Mouse (Mus musculus): ENCODE measurements around the gene Prokr1. TPM values are rescaled to one million over a fixed set of nuclear protein-coding genes. Genes with fewer than 3 reads are reported as not detected.

Gene Prokr1
- polyA plus RNA-seq, 1 experiment from 2014 or later = 6.6 TPM

DNA sequence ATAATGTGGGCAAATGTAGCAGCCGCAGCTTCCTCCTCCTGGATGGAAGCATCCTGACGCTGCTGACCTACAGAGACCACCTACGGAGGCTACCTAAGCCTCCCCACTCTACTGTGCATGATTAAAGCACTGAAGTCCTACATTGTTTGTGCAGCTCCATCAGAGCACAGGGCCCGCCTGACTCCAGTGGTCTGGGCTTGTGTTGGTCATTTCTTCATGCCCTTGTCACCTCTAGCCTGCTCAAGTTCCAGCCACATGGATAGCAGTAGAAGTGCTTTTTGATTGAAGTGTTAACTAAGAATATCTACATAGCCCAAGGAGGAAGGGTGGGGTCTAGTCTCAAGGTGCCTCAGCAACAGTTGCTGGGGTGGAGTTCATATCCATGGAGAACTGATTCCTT, 26.2 kb downstream of the Prokr1 start:
- no peak overlapping the region for H3K9ac ChIP-seq
- H3K27me3 ChIP-seq = no peaks in the 10 kb centered on the region
- no peaks in the 10 kb centered on the region for H3K4me1 ChIP-seq
- H3K36me3 ChIP-seq (replicated peaks) = no peaks in the 10 kb centered on the region
- ATAC-seq (ENCODE audit: low FRiP score) = no peak
- WGBS = 93% methylated on average over 4 of the region's 4 CpGs
- H3K27ac ChIP-seq = no peak overlapping the region
- no peak overlapping the region for H3K4me2 ChIP-seq
- H3K4me3 ChIP-seq (replicated peaks) = no peak overlapping the region
- H3K9me3 ChIP-seq = no peaks in the 10 kb centered on the region

DNA sequence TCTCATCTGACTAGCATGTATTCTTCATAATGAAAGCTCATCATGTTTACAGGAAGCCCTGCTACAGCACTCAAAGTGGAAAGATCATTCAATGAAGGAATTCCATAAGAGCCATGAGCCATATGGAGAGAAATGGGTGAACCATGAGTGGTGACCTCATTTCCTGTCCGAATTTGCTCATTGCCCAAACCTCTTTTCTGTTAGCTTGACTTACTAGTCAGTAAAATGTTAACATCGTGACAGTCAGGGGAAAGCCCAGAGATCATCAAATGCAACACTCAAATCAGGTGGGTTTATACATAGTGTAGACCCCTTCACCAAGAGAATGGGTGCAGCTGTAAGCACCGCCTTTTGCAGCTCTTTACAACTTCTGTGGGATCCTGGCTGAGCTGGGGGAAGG, 36.8 kb downstream of the Prokr1 start:
- Histone ChIP-seq H3K27ac (no peak overlapping the region), H3K4me1 (no peaks in the 10 kb centered on the region; the same call in 1 of the 2 replicates), H3K4me2 (no peak overlapping the region), H3K9me3 (no peaks in the 10 kb centered on the region), H3K27me3 (no peaks in the 10 kb centered on the region), H3K9ac (no peak overlapping the region), H3K4me3 (replicated peaks) (no peak overlapping the region), H3K36me3 (replicated peaks) (no peaks in the 10 kb centered on the region)
- no peak for ATAC-seq (ENCODE audit: low FRiP score)
- WGBS = 76% methylated on average over 3 of the region's 3 CpGs

DNA sequence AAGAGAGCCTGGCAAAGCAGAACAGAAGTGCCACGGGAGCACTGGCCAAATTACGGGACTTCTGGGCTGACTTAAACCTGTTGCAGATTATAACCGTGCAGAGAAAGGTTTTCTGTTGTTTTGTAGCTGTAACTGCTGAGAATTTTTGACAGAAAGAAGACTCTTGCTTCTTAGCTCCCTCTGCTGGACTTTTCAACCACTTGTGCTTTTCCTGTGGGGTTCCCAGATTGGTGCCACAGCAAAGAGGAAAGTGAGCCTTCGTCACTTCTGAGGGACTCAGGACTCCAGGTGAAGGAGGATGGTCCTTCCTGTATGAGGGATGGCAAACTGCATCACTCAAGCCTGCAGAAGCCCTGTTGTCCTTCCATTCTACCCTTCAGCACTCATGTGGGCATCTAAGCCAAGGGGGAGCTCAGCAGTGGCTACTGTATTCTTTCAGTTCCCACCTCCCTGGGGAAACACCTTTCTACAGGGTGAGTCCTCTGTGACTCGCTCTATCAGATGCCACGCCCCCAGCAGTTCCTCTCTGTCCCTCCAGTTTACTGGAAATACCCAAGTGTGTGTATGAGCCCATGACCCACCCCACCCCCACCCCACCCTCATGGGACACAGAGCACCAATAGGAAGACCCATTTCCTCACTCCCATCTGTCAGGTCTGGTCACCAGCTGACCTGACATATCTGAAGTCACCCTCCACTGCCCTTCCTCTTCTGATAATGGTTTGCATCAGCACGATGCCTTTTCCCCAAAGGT, 38.3 kb downstream of the Prokr1 start:
- no peak overlapping the region for H3K4me3 ChIP-seq (replicated peaks)
- ATAC-seq (ENCODE audit: low FRiP score) = no peak
- H3K4me2 ChIP-seq = no peak overlapping the region
- H3K9ac ChIP-seq = no peak overlapping the region
- no peak overlapping the region for H3K27ac ChIP-seq
- H3K9me3 ChIP-seq = no peaks in the 10 kb centered on the region
- H3K4me1 ChIP-seq = no peaks in the 10 kb centered on the region; the same call in 1 of the 2 replicates
- no peaks in the 10 kb centered on the region for H3K27me3 ChIP-seq
- WGBS = 65% methylated on average over 7 of the region's 7 CpGs
- H3K36me3 ChIP-seq (replicated peaks) = no peaks in the 10 kb centered on the region

DNA sequence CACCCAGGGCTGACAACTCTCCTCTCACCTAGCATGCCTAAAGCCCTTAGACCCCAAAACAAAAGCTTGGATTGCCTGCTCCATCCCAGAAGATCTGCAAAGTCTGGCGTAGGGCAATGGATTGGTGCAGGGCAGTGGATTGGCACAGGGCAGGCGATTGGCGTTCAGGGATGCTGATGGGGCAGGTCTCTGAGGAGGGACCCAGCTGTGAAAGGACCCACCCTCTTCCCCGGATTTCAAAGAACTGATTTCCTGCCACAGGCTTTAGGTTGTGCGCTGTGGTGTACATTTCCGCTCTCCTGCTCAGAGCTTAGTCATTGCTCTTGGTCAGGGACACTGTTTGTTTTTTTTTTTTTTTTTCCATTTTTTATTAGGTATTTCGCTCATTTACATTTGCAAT, 42.7 kb downstream of the Prokr1 start:
- H3K27me3 ChIP-seq = no peaks in the 10 kb centered on the region
- no peak overlapping the region for H3K4me2 ChIP-seq
- no peak overlapping the region for H3K27ac ChIP-seq
- H3K4me1 ChIP-seq = peaks cover 13% of the 10 kb centered on the region
- H3K4me3 ChIP-seq (replicated peaks) = no peak overlapping the region
- 0 out of 2 replicates have a peak, but pooled peaks cover 7% of the 10 kb centered on the region for H3K36me3 ChIP-seq (replicated peaks)
- WGBS = 86% methylated on average over 7 of the region's 7 CpGs
- H3K9me3 ChIP-seq = peaks cover 10% of the 10 kb centered on the region; the same call in 1 of the 2 replicates
- ATAC-seq (ENCODE audit: low FRiP score) = no peak
- no peak overlapping the region for H3K9ac ChIP-seq

DNA sequence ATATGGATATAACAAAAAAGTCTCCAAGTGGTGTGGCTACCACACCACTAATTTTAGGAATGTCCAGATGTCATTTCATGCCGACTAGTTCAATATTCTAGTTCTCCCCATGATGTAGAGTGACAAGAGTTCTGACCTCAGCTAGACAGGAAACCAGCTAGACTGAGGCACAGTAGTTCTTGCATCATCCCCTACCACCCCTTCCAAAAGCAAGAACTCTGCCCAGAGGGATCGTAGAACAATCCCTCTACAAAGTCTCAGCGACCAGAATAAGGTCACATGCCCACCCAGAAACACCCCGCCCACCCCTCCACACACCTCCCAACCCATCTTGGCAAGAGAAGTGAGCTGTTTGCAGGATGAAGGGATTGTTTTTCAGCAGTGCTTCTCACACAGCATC, 43.1 kb downstream of the Prokr1 start:
- no peak for ATAC-seq (ENCODE audit: low FRiP score)
- 0 out of 2 replicates have a peak, but pooled peaks cover 7% of the 10 kb centered on the region for H3K36me3 ChIP-seq (replicated peaks)
- no peak overlapping the region for H3K4me3 ChIP-seq (replicated peaks)
- peaks cover 10% of the 10 kb centered on the region; the same call in 1 of the 2 replicates for H3K9me3 ChIP-seq
- no peak overlapping the region for H3K9ac ChIP-seq
- peaks cover 13% of the 10 kb centered on the region for H3K4me1 ChIP-seq
- WGBS = 95% methylated on average over 4 of the region's 4 CpGs
- H3K4me2 ChIP-seq = no peak overlapping the region
- H3K27me3 ChIP-seq = no peaks in the 10 kb centered on the region
- H3K27ac ChIP-seq = no peak overlapping the region

DNA sequence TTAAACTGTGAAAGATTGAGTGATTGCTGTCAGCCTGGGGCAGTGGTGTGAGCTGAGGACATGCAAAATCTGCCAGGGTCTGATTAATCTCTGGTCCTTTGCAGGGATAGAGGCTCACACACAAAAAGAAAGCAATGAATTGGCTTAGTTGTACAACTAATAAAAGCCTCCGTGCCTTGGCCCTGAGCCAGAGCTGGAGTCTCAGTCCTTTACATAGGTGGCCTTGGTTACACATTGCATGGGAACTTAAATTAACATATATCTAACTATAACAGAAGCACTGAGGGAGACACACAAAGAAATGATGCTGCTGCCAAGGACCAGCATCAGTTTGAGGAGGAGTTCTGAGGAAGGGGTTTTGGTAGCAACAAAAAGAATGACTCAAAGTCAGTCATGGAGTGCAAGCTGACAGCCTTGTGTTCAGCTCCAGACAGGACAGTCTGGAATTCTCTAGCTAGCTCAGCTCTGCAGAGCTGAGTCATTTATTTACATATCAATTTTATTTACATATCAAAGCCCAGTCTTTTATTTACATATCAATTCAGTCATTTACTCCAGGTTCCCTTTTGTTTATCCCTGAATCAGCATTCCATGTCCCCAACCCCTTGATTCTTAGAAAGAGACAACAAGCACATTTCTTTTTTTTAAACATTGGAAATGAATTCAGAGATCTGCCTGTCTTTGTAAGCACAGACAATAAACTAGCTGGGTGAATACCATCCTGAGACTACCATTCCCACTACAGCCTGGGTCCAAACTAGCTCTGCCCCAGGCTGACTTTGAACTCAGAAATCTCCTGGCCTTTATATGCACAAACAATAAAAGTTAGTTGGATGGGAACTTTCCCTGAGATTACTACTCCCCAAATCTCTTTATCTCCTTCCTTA, 45.0 kb downstream of the Prokr1 start:
- 6% methylated on average over 1 of the region's 1 CpGs for WGBS
- Histone ChIP-seq H3K36me3 (replicated peaks) (0 out of 2 replicates have a peak, but pooled peaks cover 7% of the 10 kb centered on the region), H3K9me3 (peaks cover 10% of the 10 kb centered on the region; the same call in 1 of the 2 replicates), H3K9ac (no peak overlapping the region), H3K27ac (peak overlapping the region; percentile 80), H3K4me1 (peaks cover 13% of the 10 kb centered on the region), H3K27me3 (no peaks in the 10 kb centered on the region), H3K4me3 (replicated peaks) (no peak overlapping the region), H3K4me2 (0 out of 2 replicates have a peak overlapping the region, but pooled peaks have one; percentile 25)
- ATAC-seq (ENCODE audit: low FRiP score) = peak; percentile 95

DNA sequence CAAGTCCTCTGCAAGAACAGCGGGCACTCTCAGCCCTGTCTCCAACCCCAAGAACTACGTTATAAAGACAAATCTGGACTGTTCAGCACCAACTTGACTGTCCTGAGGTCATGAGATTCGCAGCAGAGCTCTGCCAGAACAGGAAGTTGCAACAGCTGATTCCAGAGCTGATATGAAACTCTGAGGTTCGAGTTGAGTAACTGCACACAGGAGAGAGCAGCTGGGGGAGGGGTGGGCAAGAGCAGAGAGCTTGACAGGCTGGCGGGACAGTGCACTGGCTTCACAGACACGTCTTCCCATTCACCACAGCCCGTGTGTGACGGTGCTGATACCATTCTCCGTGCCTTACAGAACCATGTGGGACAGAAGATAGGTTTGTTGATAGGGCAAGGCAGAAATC, 48.5 kb downstream of the Prokr1 start:
- no peak overlapping the region for H3K4me2 ChIP-seq
- no peak overlapping the region for H3K27ac ChIP-seq
- H3K4me1 ChIP-seq = peaks cover 20% of the 10 kb centered on the region
- no peak overlapping the region for H3K4me3 ChIP-seq (replicated peaks)
- no peaks in the 10 kb centered on the region for H3K27me3 ChIP-seq
- H3K9me3 ChIP-seq = peaks cover 10% of the 10 kb centered on the region; the same call in 1 of the 2 replicates
- ATAC-seq (ENCODE audit: low FRiP score) = no peak
- 85% methylated on average over 9 of the region's 9 CpGs for WGBS
- H3K9ac ChIP-seq = no peak overlapping the region
- 0 out of 2 replicates have a peak, but pooled peaks cover 7% of the 10 kb centered on the region for H3K36me3 ChIP-seq (replicated peaks)

DNA sequence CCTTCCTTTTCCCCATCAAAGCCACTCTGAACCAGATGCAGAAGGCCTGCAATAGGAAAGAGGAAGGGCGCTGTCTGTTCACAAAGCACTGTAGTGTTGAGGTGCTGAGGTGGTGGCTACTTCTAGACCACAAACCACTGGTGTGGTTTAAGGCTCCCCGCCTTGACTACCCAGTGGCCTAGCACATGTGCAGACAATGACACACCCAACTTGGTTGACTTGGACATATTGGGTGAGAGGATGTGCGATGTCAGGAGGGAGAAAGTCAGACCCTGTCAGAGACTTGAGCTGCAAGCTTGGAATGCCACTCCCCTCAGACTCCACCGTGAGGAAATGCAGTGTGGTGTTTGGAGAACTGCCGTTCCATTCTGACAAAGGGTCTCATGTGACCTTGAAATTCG, 49.4 kb downstream of the Prokr1 start:
- Histone ChIP-seq H3K27ac (no peak overlapping the region), H3K4me3 (replicated peaks) (no peak overlapping the region), H3K4me2 (no peak overlapping the region), H3K9ac (no peak overlapping the region), H3K27me3 (no peaks in the 10 kb centered on the region), H3K36me3 (replicated peaks) (no peaks in the 10 kb centered on the region), H3K4me1 (peaks cover 22% of the 10 kb centered on the region), H3K9me3 (peaks cover under 1% of the 10 kb centered on the region; the same call in 1 of the 2 replicates)
- WGBS = 91% methylated on average over 6 of the region's 6 CpGs
- no peak for ATAC-seq (ENCODE audit: low FRiP score)

DNA sequence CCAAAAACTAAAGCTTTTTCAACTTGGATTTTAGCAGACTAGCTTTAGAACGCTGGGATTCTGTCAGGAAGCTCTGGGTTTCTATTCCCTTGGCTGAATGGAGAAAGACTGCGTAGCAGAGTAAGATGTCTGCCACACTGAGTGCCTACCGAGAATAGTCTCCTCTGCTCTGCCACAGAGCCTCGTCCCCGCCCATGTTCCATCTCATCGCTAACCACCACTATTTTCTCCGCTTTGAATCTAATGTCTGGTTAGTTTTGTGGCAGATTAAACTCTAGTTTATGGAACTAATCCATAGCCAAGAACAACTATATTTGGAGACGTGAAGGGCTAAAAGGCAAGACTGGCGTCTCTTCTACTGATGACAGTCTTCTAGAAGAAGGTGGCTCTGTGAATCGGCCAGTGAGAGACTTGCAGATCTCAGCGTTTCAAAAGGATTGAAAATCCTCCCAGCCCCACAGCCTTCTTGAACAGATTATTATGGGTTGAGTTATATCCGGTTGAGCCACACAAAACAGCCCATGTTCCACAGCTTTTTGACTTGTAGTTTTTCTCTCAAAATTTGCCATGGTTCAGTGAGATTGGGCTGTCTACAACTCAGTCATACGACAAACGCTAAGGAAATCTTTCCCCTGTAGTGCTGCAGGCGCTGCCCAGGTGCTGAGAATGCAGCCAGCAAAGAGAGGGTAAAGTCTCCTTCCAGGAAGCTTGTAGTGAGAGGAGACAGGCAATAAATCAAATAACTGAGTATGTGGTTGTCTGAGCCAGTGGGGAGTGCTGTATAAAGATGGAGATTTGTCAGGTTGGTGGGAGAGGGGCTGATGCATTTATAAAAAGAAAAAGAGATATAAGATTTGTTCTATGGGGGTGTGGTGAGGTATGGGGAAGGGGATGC, 51.9 kb downstream of the Prokr1 start:
- no peak overlapping the region for H3K4me2 ChIP-seq
- no peaks in the 10 kb centered on the region for H3K36me3 ChIP-seq (replicated peaks)
- 87% methylated on average over 15 of the region's 15 CpGs for WGBS
- no peak for ATAC-seq (ENCODE audit: low FRiP score)
- H3K27ac ChIP-seq = no peak overlapping the region
- peaks cover 12% of the 10 kb centered on the region; the same call in 1 of the 2 replicates for H3K4me1 ChIP-seq
- no peaks in the 10 kb centered on the region for H3K27me3 ChIP-seq
- no peak overlapping the region for H3K9ac ChIP-seq
- no peak overlapping the region for H3K4me3 ChIP-seq (replicated peaks)
- H3K9me3 ChIP-seq = no peaks in the 10 kb centered on the region

DNA sequence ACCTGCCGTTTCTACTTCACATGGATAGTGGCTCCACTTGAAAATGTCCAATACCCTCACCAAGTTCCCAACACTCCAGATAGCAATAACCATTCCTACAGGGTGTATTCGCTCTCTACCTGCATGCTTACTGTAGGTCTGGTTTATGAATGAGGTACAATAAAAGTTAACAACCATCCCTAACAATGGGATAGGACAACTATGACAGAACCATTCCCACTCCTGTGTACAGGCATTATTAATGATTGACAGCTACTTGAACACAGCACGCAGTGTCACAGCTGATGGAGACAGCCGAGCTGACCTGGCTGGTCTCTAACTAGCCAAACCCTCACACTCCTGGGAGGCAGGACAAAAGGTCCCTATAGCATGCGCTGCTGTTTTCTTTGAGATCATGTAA, 52.9 kb downstream of the Prokr1 start:
- no peak overlapping the region for H3K4me2 ChIP-seq
- H3K27me3 ChIP-seq = no peaks in the 10 kb centered on the region
- H3K9ac ChIP-seq = no peak overlapping the region
- WGBS = 80% methylated on average over 5 of the region's 5 CpGs
- H3K27ac ChIP-seq = no peak overlapping the region
- no peaks in the 10 kb centered on the region for H3K36me3 ChIP-seq (replicated peaks)
- ATAC-seq (ENCODE audit: low FRiP score) = no peak
- H3K4me1 ChIP-seq = peaks cover 17% of the 10 kb centered on the region; the same call in 1 of the 2 replicates
- H3K4me3 ChIP-seq (replicated peaks) = no peak overlapping the region
- no peaks in the 10 kb centered on the region for H3K9me3 ChIP-seq

DNA sequence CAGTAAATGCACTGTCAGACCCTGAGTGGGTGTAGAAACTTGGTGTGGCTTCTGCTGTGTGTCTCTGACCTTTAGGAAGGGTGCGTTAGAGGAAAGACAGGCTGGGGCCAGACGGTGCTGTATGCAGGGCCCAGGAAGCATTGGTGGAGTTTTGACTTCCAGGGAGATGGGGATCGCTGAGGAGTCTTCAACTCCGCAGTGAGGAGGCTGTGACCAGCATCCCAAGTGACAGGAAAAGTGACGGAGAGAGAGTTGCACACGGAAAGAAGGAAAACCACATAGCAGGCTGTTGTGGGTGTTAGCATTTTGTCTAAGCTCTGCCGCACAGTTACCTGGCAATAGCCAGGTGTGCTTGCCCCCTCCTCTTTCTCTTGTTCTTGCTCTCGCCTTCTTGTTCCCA, 54.3 kb downstream of the Prokr1 start:
- Histone ChIP-seq H3K4me1 (peaks cover 17% of the 10 kb centered on the region; the same call in 1 of the 2 replicates), H3K36me3 (replicated peaks) (no peaks in the 10 kb centered on the region), H3K9me3 (no peaks in the 10 kb centered on the region), H3K27me3 (no peaks in the 10 kb centered on the region), H3K9ac (no peak overlapping the region), H3K27ac (no peak overlapping the region), H3K4me2 (no peak overlapping the region), H3K4me3 (replicated peaks) (no peak overlapping the region)
- no peak for ATAC-seq (ENCODE audit: low FRiP score)
- WGBS = 73% methylated on average over 8 of the region's 8 CpGs

Data from forebrain, embryonic 12.5 days (tissue).